Mouse (Mus musculus) heart, adult 9 months (tissue): ENCODE measurements around the gene Lcp2.
A peak's percentile ranks its signal among the peaks of the same experiment; 100 is the strongest.

Source experiments
- DNase-seq, 2 experiments: peaks; one replicate each; pipeline ENCODE4 v3.0.0; 2022; ENCODE audit warnings: low spot score in 2 of 2

Gene Lcp2

GRCm38 (mm10) chr11:34047542-34047937 is 820 bp downstream of the Lcp2 start:
- DNase-seq: no peak

GRCm38 (mm10) chr11:34048375-34049124 is 1.8 kb downstream of the Lcp2 start:
- no peak for DNase-seq

- no peak for DNase-seq
Measured at GRCm38 (mm10) chr11:34049125-34049379, 2.3 kb downstream of the Lcp2 start.

- no peak for DNase-seq
Measured at GRCm38 (mm10) chr11:34050063-34050462, 3.3 kb downstream of the Lcp2 start.

- DNase-seq: no peak
Measured at GRCm38 (mm10) chr11:34050643-34051042, 3.9 kb downstream of the Lcp2 start.

- DNase-seq: no peak
Measured at GRCm38 (mm10) chr11:34053031-34053818, 6.5 kb downstream of the Lcp2 start.

GRCm38 (mm10) chr11:34054031-34054727 is 7.5 kb downstream of the Lcp2 start:
- DNase-seq: no peak

- no peak for DNase-seq
Measured at GRCm38 (mm10) chr11:34056715-34057114, 10.0 kb downstream of the Lcp2 start.

- DNase-seq: no peak
Measured at GRCm38 (mm10) chr11:34058332-34058731, 11.6 kb downstream of the Lcp2 start.

GRCm38 (mm10) chr11:34058960-34059359 is 12.2 kb downstream of the Lcp2 start:
- no peak for DNase-seq

- no peak for DNase-seq
Measured at GRCm38 (mm10) chr11:34061740-34062139, 15.0 kb downstream of the Lcp2 start.

- no peak for DNase-seq
Measured at GRCm38 (mm10) chr11:34063257-34063656, 16.5 kb downstream of the Lcp2 start.

GRCm38 (mm10) chr11:34063702-34064485 is 17.2 kb downstream of the Lcp2 start:
- peak in 1 of 2 experiments; percentile 34 for DNase-seq

GRCm38 (mm10) chr11:34070596-34070995 is 23.9 kb downstream of the Lcp2 start:
- no peak for DNase-seq

GRCm38 (mm10) chr11:34072309-34072708 is 25.6 kb downstream of the Lcp2 start:
- DNase-seq: peak in 1 of 2 experiments; percentile 42

- DNase-seq: peak; percentile 26 to 28
Measured at GRCm38 (mm10) chr11:34073776-34074175, 27.1 kb downstream of the Lcp2 start.

- DNase-seq: no peak
Measured at GRCm38 (mm10) chr11:34077870-34078269, 31.1 kb downstream of the Lcp2 start.

- no peak for DNase-seq
Measured at GRCm38 (mm10) chr11:34078581-34078980, 31.9 kb downstream of the Lcp2 start.

- DNase-seq: no peak
Measured at GRCm38 (mm10) chr11:34079542-34080464, 33.1 kb downstream of the Lcp2 start.

- no peak for DNase-seq
Measured at GRCm38 (mm10) chr11:34083795-34084194, 37.1 kb downstream of the Lcp2 start.

- no peak for DNase-seq
Measured at GRCm38 (mm10) chr11:34084639-34085038, 37.9 kb downstream of the Lcp2 start.
